Mouse (Mus musculus): Measurements from ENCODE around the gene Gm28048.

DNA sequence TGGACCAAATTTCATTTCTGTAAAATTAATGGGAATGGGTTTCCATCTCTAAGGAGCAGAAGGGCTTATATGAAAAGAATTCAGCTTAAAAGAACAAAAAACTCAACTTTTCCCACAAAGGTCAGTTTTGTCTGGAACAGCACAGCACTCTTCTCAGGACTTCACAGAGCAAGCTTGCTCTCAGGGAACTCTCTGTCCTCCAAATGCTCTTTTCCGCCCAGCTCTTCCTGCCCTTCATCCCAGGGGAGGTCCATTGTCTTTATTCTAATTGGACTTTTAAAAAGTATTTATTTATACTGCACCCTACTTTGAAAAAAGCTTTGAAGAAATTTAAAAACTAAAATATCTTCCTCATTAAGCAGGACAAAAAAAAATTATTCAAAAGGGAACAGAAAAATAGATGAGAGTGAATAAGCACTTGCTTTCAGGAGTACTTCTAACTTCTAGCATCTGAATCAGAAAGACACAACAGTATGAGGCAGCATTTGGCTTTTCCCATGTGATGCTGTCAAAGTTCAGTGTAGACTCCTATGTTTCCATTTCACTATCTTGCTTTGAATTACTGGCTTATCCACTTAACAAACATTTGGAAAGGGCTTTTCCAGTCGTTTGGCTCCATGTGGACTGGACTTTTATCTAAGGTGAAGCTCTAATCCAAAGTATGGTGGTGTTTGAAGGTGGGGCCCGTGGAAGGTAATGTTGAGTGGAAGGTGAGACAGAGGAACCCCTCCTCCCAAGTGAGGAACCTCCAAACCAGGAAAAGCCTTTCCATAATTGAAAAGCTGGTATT is 101.3 kb downstream of the Gm28048 start:
- TF ChIP-seq CTCF (IDR thresholded peaks at IDR 0.05) (no peak), EP300 (IDR thresholded peaks at IDR 0.05; ENCODE audit: insufficient read depth, low read depth, low read length) (0 out of 2 replicates have a peak, but pooled peaks have one; percentile 44), POLR2A (IDR thresholded peaks at IDR 0.05; ENCODE audit: insufficient read depth, low read depth, low read length) (no peak)
